Mouse (Mus musculus) megakaryocyte, embryonic 14.5 days (primary cell): ENCODE results near the gene Il1r1.

Experiments used
- FLI1 ChIP-seq: IDR thresholded peaks from 2 replicates; pipeline ENCODE4 v1.6.1; 2012; ENCODE audit warnings: low read length, inconsistent platforms, mixed read lengths
- GATA1 ChIP-seq: IDR thresholded peaks from 3 replicates; pipeline ENCODE4 v1.6.1; 2012; ENCODE audit warnings: mixed read lengths, low read length, inconsistent platforms, borderline replicate concordance

DNA sequence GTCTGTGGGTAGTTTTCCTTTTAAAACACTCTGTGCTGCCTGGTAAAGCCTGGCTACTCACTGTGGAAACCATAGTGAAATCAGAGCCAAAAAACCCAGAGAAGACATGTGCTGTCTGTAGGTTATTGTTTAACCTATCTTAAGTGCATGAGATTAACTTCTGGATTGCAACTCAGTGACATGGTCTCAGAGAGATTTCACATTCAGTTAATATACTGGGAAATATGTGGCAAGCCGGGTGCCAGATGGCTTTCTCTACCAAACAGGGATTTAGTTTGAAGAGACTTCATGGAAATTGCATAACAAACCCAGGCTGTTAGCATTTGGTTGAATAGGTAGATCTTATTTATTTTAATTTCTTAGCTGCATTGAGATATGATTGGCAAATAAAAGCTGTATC, 17.8 kb downstream of the Il1r1 start:
- TF ChIP-seq FLI1 (no peak), GATA1 (no peak)
